Mouse (Mus musculus) left cerebral cortex, postnatal 36 days (tissue): ENCODE measurements around the gene Frem1. TPM values are rescaled to one million over a fixed set of nuclear protein-coding genes. Genes with fewer than 3 reads are reported as not detected.

Experiments used
- DNase-seq, 2 experiments: peaks; one replicate each; pipeline ENCODE4 v3.0.0; 2021 to 2022; ENCODE audit warnings: low spot score in 2 of 2, mixed read lengths in 1 of 2
- intact Hi-C: fragments of 180-260 bp; cut with DNase I; formaldehyde crosslinking; loops from one replicate; pipeline ENCODE4 v1.15.1; 2025
- total RNA-seq, 2 experiments: library from RNA; stranded (reverse); gene quantifications; 2 replicates each; pipeline ENCODE4 v1.2.3; 2021

Gene Frem1
- total RNA-seq, 2 experiments from 2014 or later, result 1.4 to 2.6 TPM

DNA sequence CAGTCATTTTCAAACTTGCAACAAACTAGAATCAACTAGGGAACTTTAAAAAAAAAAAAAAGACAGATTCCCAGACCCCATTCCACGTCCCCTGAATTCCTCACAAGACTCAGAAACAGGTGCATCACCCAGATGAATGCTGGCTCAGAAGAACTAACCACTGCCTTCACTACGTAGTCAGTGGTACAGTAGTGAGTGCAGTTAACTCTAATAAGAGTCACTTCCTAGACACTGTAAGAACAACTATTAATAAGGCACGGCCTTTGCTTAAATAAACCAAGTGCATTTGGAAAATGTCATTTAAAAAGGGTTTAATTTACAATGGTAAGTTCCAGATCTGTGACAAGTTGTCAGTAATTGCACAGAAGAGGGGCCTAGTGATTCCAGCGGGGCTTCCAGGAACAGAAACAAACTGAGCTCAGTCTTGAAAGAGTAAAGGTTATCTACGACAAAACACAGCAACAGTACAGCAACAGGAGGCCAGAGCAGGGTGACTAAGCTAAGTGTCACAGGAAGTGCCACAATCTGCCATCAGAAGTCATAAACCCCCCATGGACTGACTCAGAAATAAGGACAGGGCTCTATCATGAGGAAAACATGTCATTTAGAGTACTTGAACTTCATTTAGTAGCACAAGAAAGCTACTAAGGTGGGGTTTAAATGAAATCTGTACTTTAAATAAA is 203.4 kb downstream of the Frem1 start:
- intact Hi-C loops, result no loop called here
- no peak for DNase-seq

Other genes starting within 250 kb of the Frem1 start
- 10 to 100 TPM; 61.7 to 67.8 TPM for gene Zdhhc21, start 192.4 kb downstream of the Frem1 start, total RNA-seq
- gene Cer1, start 167.2 kb downstream of the Frem1 start, total RNA-seq, result under 1 TPM; 0.29 to 0.42 TPM